Mouse (Mus musculus): ENCODE results near the gene Nme7.
A peak's percentile ranks its signal among the peaks of the same experiment; 100 is the strongest.

GRCm38 (mm10) chr1:164316697-164317096, 12.8 kb downstream of the Nme7 start:
- no peak for TF ChIP-seq POLR2A (IDR thresholded peaks at IDR 0.05; ENCODE audit: low read depth, low read length)
- peak; percentile 96 for TF ChIP-seq CTCF (conservative IDR thresholded peaks at IDR 0.05; ENCODE audit: insufficient read depth, insufficient read length, low read depth, low read length)

Measured in kidney, adult 2 months (tissue).